Mouse (Mus musculus) embryonic facial prominence, embryonic 12.5 days (tissue): Measurements from ENCODE around the gene Ophn1. TPM values are rescaled to one million over a fixed set of nuclear protein-coding genes. Genes with fewer than 3 reads are reported as not detected.

Source experiments
- ATAC-seq: fragments of 200-750 bp; cut with Nextera tagmentation; 2 replicates; pipeline ENCODE4 v1.8.0; 2017; ENCODE audit not compliant: insufficient number of reproducible peaks, insufficient read depth, low FRiP score, low TSS enrichment
- H3K27ac ChIP-seq: fragments of 300-500 bp; sonication (generic); 2 replicates; pipeline ENCODE4 v1.5.1; 2016; ENCODE audit warnings: mild to moderate bottlenecking
- H3K27me3 ChIP-seq: fragments of 300-500 bp; sonication (generic); 2 replicates; pipeline ENCODE4 v1.6.1; 2016; ENCODE audit warnings: mild to moderate bottlenecking, moderate library complexity
- H3K36me3 ChIP-seq: fragments of 300-500 bp; sonication (generic); 2 replicates; pipeline ENCODE4 v1.6.1; 2016; ENCODE audit warnings: mild to moderate bottlenecking
- H3K4me1 ChIP-seq: fragments of 300-500 bp; sonication (generic); 2 replicates; pipeline ENCODE4 v1.6.1; 2016
- H3K4me2 ChIP-seq: fragments of 300-500 bp; sonication (generic); replicated peaks from 2 replicates; pipeline ENCODE4 v1.6.1; 2016; ENCODE audit warnings: mild to moderate bottlenecking, moderate library complexity
- H3K4me3 ChIP-seq: fragments of 300-500 bp; sonication (generic); 2 replicates; pipeline ENCODE4 v1.5.1; 2016; ENCODE audit warnings: mild to moderate bottlenecking
- H3K9ac ChIP-seq: fragments of 300-500 bp; sonication (generic); 2 replicates; pipeline ENCODE4 v1.6.1; 2016; ENCODE audit warnings: mild to moderate bottlenecking, moderate library complexity
- H3K9me3 ChIP-seq: fragments of 300-500 bp; sonication (generic); 2 replicates; pipeline ENCODE4 v1.6.1; 2016; ENCODE audit warnings: mild to moderate bottlenecking, moderate library complexity
- WGBS: fragments of 180-500 bp; shearing (Covaris S2); methylation state at CpG from one replicate; pipeline ENCODE4 v1.1.7; 2016; 5-methylcytosine and 5-hydroxymethylcytosine counted together
- microRNA-seq: library from miRNA; unstranded; fragments of <30 nt; microRNA quantifications from one replicate; pipeline ENCODE4, GENCODE M21; 2017
- polyA plus RNA-seq: library from polyadenylated mRNA; unstranded; fragments of >200 nt; fragmentation: Nextera tagmentation; extraction: Ambion mirVana; gene quantifications from 2 replicates; pipeline ENCODE4 v1.2.1, GENCODE M21; 2016

Gene Ophn1
- polyA plus RNA-seq, 1 experiment from 2014 or later = 21.5 TPM

- 6% methylated on average over 2 of the region's 2 CpGs for WGBS
Observed at GRCm38 (mm10) chrX:98618865-98619264, 272.0 kb downstream of the Ophn1 start.

GRCm38 (mm10) chrX:98617426-98617825 lies 273.4 kb downstream of the Ophn1 start:
- Histone ChIP-seq H3K27me3 (no peaks in the 10 kb centered on the region), H3K4me3 (no peak overlapping the region), H3K27ac (no peak overlapping the region), H3K4me1 (no peaks in the 10 kb centered on the region), H3K36me3 (no peaks in the 10 kb centered on the region), H3K9ac (no peak overlapping the region), H3K4me2 (no peak overlapping the region), H3K9me3 (no peaks in the 10 kb centered on the region)
- ATAC-seq = no peak
- WGBS = 64% methylated on average over 4 of the region's 4 CpGs

More at GRCm38 (mm10) chrX:98618865-98619264, 272.0 kb downstream of the Ophn1 start:
- no peaks in the 10 kb centered on the region for H3K9me3 ChIP-seq
- no peaks in the 10 kb centered on the region for H3K27me3 ChIP-seq
- H3K9ac ChIP-seq = no peak overlapping the region
- H3K4me3 ChIP-seq = no peak overlapping the region
- no peaks in the 10 kb centered on the region for H3K36me3 ChIP-seq
- H3K27ac ChIP-seq = no peak overlapping the region
- H3K4me1 ChIP-seq = no peaks in the 10 kb centered on the region
- ATAC-seq = no peak
- H3K4me2 ChIP-seq = no peak overlapping the region

GRCm38 (mm10) chrX:98574201-98574600 lies 316.6 kb downstream of the Ophn1 start:
- H3K27ac ChIP-seq = no peak overlapping the region
- no peak for ATAC-seq

GRCm38 (mm10) chrX:98546458-98546857 lies 344.4 kb downstream of the Ophn1 start:
- no peak for ATAC-seq
- no peak overlapping the region for H3K4me3 ChIP-seq
- no peaks in the 10 kb centered on the region for H3K27me3 ChIP-seq
- H3K4me1 ChIP-seq = no peaks in the 10 kb centered on the region
- 73% methylated on average over 1 of the region's 1 CpGs for WGBS
- no peak overlapping the region for H3K4me2 ChIP-seq
- H3K9ac ChIP-seq = no peak overlapping the region
- H3K9me3 ChIP-seq = no peaks in the 10 kb centered on the region
- H3K27ac ChIP-seq = no peak overlapping the region
- no peaks in the 10 kb centered on the region for H3K36me3 ChIP-seq

More at GRCm38 (mm10) chrX:98574201-98574600, 316.6 kb downstream of the Ophn1 start:
- Histone ChIP-seq H3K4me2 (no peak overlapping the region), H3K9me3 (no peaks in the 10 kb centered on the region), H3K4me1 (no peaks in the 10 kb centered on the region), H3K36me3 (no peaks in the 10 kb centered on the region), H3K9ac (no peak overlapping the region), H3K27me3 (no peaks in the 10 kb centered on the region), H3K4me3 (no peak overlapping the region)

- H3K27ac ChIP-seq = no peak overlapping the region
- no peak for ATAC-seq
- H3K4me1 ChIP-seq = no peaks in the 10 kb centered on the region
- no peak overlapping the region for H3K4me3 ChIP-seq
- no peaks in the 10 kb centered on the region for H3K9me3 ChIP-seq
- H3K4me2 ChIP-seq = no peak overlapping the region
- no peak overlapping the region for H3K9ac ChIP-seq
- H3K27me3 ChIP-seq = no peaks in the 10 kb centered on the region
- 80% methylated on average over 2 of the region's 2 CpGs for WGBS
- no peaks in the 10 kb centered on the region for H3K36me3 ChIP-seq
Observed at GRCm38 (mm10) chrX:98515329-98515728, 375.5 kb downstream of the Ophn1 start.

GRCm38 (mm10) chrX:98514359-98514904 lies 376.4 kb downstream of the Ophn1 start:
- H3K27ac ChIP-seq = no peak overlapping the region
- H3K36me3 ChIP-seq = no peaks in the 10 kb centered on the region
- H3K4me1 ChIP-seq = no peaks in the 10 kb centered on the region
- no peak overlapping the region for H3K4me2 ChIP-seq
- H3K27me3 ChIP-seq = no peaks in the 10 kb centered on the region
- ATAC-seq = no peak
- no peak overlapping the region for H3K4me3 ChIP-seq
- no peak overlapping the region for H3K9ac ChIP-seq
- H3K9me3 ChIP-seq = no peaks in the 10 kb centered on the region
- WGBS = 69% methylated on average over 3 of the region's 3 CpGs

Small RNA genes within 50 kb of the gene (microRNA-seq; reads per million reads assigned to microRNA genes)
- gene Gm27554 = not detected

Other genes starting within 250 kb of the Ophn1 start
- gene Yipf6, start 45.3 kb upstream of the Ophn1 start, polyA plus RNA-seq = 16.3 and 18.4 TPM in 2 replicates
- 7.6 and 10.3 TPM in 2 replicates for gene Stard8, start 112.2 kb upstream of the Ophn1 start, polyA plus RNA-seq
- gene Efnb1, start 245.1 kb upstream of the Ophn1 start, polyA plus RNA-seq = 71.1 and 73.6 TPM in 2 replicates